Mouse (Mus musculus) neural tube, embryonic 13.5 days (tissue): Measurements from ENCODE around the gene Bank1. TPM values are rescaled to one million over a fixed set of nuclear protein-coding genes. Genes with fewer than 3 reads are reported as not detected.

ENCODE experiments used
- ATAC-seq: fragments of 200-750 bp; cut with Nextera tagmentation; 2 replicates; pipeline ENCODE4 v1.8.0; 2017; ENCODE audit warnings: low read depth, mild to moderate bottlenecking, moderate TSS enrichment, moderate library complexity
- H3K27ac ChIP-seq: fragments of 300-500 bp; sonication (generic); replicated peaks from 2 replicates; pipeline ENCODE4 v1.5.1; 2015; ENCODE audit warnings: moderate library complexity, mild to moderate bottlenecking, inconsistent platforms
- H3K27me3 ChIP-seq: fragments of 300-500 bp; sonication (generic); 2 replicates; pipeline ENCODE4 v1.6.1; 2015; ENCODE audit warnings: mild to moderate bottlenecking, inconsistent platforms
- H3K36me3 ChIP-seq: fragments of 300-500 bp; sonication (generic); 2 replicates; pipeline ENCODE4 v1.6.1; 2015; ENCODE audit warnings: mild to moderate bottlenecking, inconsistent platforms
- H3K4me1 ChIP-seq: fragments of 300-500 bp; sonication (generic); replicated peaks from 2 replicates; pipeline ENCODE4 v1.6.1; 2015; ENCODE audit warnings: inconsistent platforms
- H3K4me2 ChIP-seq: fragments of 300-500 bp; sonication (generic); 2 replicates; pipeline ENCODE4 v1.6.1; 2015; ENCODE audit warnings: inconsistent platforms, mild to moderate bottlenecking, moderate library complexity
- H3K4me3 ChIP-seq: fragments of 300-500 bp; sonication (generic); 2 replicates; pipeline ENCODE4 v1.5.1; 2015; ENCODE audit warnings: mild to moderate bottlenecking, inconsistent platforms
- H3K9ac ChIP-seq: fragments of 300-500 bp; sonication (generic); 2 replicates; pipeline ENCODE4 v1.6.1; 2015; ENCODE audit warnings: moderate library complexity, mild to moderate bottlenecking, inconsistent platforms
- H3K9me3 ChIP-seq: fragments of 300-500 bp; sonication (generic); 2 replicates; pipeline ENCODE4 v1.6.1; 2016; ENCODE audit warnings: inconsistent platforms
- WGBS: fragments of 180-500 bp; shearing (Covaris S2); methylation state at CpG from one replicate; pipeline ENCODE4 v1.1.7; 2015; 5-methylcytosine and 5-hydroxymethylcytosine counted together
- polyA plus RNA-seq: library from polyadenylated mRNA; unstranded; fragments of >200 nt; fragmentation: Nextera tagmentation; extraction: Ambion mirVana; gene quantifications from 2 replicates; pipeline ENCODE4 v1.2.1, GENCODE M21; 2015

Gene Bank1
- polyA plus RNA-seq, 1 experiment from 2014 or later, result 0.64 TPM

DNA sequence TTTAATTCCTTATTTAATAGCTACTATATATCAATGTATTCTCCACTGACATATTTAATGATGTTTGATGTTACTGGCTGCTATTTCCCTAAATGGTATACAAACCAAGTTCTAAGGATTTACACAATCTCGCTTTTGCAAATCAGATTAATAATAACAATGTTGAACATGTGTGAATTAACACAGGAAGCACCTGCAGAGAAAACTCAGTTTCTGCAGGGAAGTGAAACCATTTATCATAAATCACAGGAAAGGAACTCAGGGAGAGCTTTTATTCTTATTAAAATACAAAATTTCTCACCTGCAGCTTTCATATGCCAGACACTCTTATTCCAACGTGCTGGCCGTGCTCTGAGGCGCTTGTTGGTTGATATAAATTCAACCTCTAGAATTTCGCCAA lies 78.5 kb downstream of the Bank1 start:
- Histone ChIP-seq H3K4me1 (no peaks in the 10 kb centered on the region), H3K4me3 (no peak overlapping the region), H3K27ac (no peak overlapping the region), H3K36me3 (no peaks in the 10 kb centered on the region), H3K9me3 (no peaks in the 10 kb centered on the region), H3K9ac (no peak overlapping the region), H3K27me3 (no peaks in the 10 kb centered on the region), H3K4me2 (no peak overlapping the region)
- ATAC-seq, result no peak
- WGBS, result 78% methylated on average over 5 of the region's 5 CpGs

DNA sequence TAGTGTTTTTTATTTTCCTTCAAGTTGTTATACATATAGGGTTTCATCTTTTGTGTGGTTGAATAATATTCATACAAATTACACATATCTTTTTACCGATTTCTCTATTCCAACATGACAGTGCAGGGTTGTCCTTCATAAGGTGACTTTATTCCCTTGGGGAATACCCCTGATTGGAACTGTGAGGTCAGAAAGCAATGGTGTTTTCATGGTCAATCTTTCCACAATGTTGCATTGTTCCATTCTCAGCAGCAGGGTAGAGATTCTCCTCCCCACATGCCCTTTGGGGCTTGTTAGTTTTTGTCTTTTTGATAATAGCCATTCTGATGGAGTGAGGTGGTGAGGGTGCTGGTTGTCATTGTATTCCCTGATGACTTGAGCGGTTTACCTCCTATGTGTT lies 80.9 kb downstream of the Bank1 start:
- ATAC-seq, result no peak
- no peak overlapping the region for H3K9ac ChIP-seq
- H3K27ac ChIP-seq, result no peak overlapping the region
- no peak overlapping the region for H3K4me3 ChIP-seq
- H3K4me1 ChIP-seq, result no peaks in the 10 kb centered on the region
- H3K36me3 ChIP-seq, result no peaks in the 10 kb centered on the region
- H3K9me3 ChIP-seq, result no peaks in the 10 kb centered on the region
- no peaks in the 10 kb centered on the region for H3K27me3 ChIP-seq
- no peak overlapping the region for H3K4me2 ChIP-seq
- WGBS, result 33% methylated on average over 2 of the region's 2 CpGs

DNA sequence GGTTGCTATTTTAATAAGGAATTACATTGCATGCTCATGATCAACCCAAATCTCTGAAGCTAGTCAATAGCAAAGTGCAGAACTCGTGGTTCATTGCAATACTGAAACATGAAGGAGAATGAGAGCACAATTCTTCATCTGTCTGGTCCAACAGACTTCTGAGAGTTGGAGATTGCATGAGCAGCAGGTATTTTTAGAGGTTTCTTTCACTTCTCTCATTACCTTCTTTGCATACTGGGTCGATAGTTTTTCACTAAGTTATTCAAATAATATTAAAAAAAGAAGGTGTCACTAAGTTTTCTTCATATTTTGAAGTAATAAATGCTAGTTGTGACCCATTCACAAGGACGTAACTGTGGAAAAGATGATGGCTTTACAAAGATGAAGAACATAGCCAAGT lies 87.1 kb downstream of the Bank1 start:
- no peak overlapping the region for H3K4me3 ChIP-seq

DNA sequence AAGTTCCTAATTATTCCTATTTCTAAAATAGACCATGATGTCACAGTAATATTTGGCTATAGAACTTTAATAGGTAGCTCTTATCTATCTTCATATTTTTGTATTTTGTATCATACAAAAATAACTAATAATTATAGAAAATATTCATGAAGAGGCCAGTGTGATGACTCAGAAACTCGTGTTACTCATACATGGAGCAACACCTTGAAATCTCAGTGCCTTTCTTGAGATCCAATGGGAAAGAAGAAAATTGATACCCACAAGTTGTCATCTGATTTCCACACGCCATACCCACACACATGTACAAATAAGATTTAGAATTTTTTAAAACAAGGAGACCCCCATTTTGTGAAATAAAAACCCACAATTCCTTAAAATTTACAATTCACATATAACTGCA lies 92.4 kb downstream of the Bank1 start:
- ATAC-seq, result no peak
- no peak overlapping the region for H3K4me3 ChIP-seq
- WGBS, result 77% methylated on average over 2 of the region's 2 CpGs
- no peak overlapping the region for H3K27ac ChIP-seq
- no peaks in the 10 kb centered on the region for H3K36me3 ChIP-seq
- H3K4me2 ChIP-seq, result no peak overlapping the region
- H3K4me1 ChIP-seq, result no peaks in the 10 kb centered on the region
- H3K27me3 ChIP-seq, result no peaks in the 10 kb centered on the region
- H3K9me3 ChIP-seq, result no peaks in the 10 kb centered on the region
- H3K9ac ChIP-seq, result no peak overlapping the region

More for the DNA sequence above, 87.1 kb downstream of the Bank1 start:
- Histone ChIP-seq H3K27ac (no peak overlapping the region), H3K4me2 (no peak overlapping the region), H3K36me3 (no peaks in the 10 kb centered on the region), H3K4me1 (no peaks in the 10 kb centered on the region), H3K9me3 (no peaks in the 10 kb centered on the region), H3K9ac (no peak overlapping the region), H3K27me3 (no peaks in the 10 kb centered on the region)
- 87% methylated on average over 3 of the region's 3 CpGs for WGBS
- ATAC-seq, result no peak

- no peak overlapping the region for H3K27ac ChIP-seq
- 92% methylated on average over 3 of the region's 3 CpGs for WGBS
- H3K4me2 ChIP-seq, result no peak overlapping the region
- no peaks in the 10 kb centered on the region for H3K36me3 ChIP-seq
- ATAC-seq, result no peak
- no peak overlapping the region for H3K4me3 ChIP-seq
- H3K9ac ChIP-seq, result no peak overlapping the region
- H3K27me3 ChIP-seq, result no peaks in the 10 kb centered on the region
- no peaks in the 10 kb centered on the region for H3K4me1 ChIP-seq
- no peaks in the 10 kb centered on the region for H3K9me3 ChIP-seq
Observed at GRCm38 (mm10) chr3:136230602-136231151, 95.2 kb downstream of the Bank1 start.

DNA sequence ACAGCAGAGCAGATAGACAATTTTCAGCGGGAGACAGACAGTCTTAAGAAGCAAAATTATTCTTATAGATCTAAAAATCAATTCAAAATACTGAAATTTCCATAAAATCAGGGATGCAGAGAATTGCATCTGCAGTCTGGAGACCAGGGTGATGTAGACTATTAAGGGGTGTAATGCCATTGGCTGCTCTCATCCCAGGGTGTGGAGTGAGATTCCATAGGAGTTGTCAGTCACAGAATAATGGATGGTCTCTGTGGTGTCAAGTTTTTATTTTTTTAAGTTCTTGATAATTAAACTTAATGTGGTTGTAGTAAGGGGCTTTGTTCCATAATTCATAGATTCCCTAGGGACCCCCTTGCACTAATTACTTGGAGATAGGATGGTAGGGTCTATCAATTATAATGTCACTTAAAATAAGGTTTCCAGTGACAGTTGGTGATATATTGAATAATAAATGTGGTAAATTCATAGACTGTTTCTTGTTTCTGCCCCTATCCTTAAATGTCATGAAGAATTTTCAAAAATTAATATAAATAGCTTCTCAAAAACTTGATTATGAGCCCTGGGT lies 136.1 kb downstream of the Bank1 start:
- no peaks in the 10 kb centered on the region for H3K4me1 ChIP-seq
- peak; percentile 47; the same call in 1 of the 2 replicates for ATAC-seq
- no peak overlapping the region for H3K4me2 ChIP-seq
- no peaks in the 10 kb centered on the region for H3K36me3 ChIP-seq
- 74% methylated on average over 1 of the region's 1 CpGs for WGBS
- H3K27ac ChIP-seq, result no peak overlapping the region
- no peak overlapping the region for H3K4me3 ChIP-seq
- no peak overlapping the region for H3K9ac ChIP-seq
- no peaks in the 10 kb centered on the region for H3K9me3 ChIP-seq
- H3K27me3 ChIP-seq, result no peaks in the 10 kb centered on the region

DNA sequence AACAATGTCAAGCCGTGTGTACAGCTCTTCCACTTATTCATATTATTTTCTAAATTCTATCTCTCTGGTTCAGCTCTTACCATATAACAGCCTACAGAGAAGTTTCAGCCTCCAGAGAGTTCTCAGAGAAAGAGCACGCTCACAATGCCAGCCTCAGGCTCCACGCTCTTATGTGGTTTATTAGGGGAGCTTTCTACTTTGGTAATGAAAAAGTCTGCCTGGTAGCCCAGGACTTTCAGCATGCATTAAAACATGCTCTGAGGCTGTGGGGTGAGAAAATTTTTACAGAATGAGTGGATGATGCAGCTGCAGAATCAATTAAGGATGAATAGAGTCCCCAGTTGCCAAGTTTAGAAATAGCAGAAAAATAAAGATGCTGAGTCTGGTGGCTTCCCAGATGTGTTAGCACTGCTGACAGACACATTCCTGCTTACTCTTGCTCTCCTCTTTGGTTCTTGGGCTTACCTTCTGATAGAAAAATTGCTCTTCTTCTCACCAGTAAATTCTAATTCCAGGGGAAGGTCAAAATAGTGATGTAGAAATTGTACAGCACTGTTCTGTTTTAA lies 139.2 kb downstream of the Bank1 start:
- Histone ChIP-seq H3K4me2 (no peak overlapping the region), H3K4me1 (no peaks in the 10 kb centered on the region), H3K9me3 (no peaks in the 10 kb centered on the region), H3K9ac (no peak overlapping the region), H3K36me3 (no peaks in the 10 kb centered on the region), H3K4me3 (no peak overlapping the region), H3K27me3 (no peaks in the 10 kb centered on the region), H3K27ac (no peak overlapping the region)
- WGBS, result 73% methylated on average over 3 of the region's 3 CpGs
- ATAC-seq, result no peak

GRCm38 (mm10) chr3:136171631-136172030 lies 154.2 kb downstream of the Bank1 start:
- no peak for ATAC-seq
- H3K27ac ChIP-seq, result no peak overlapping the region
- H3K36me3 ChIP-seq, result no peaks in the 10 kb centered on the region
- no peaks in the 10 kb centered on the region for H3K9me3 ChIP-seq
- no peak overlapping the region for H3K9ac ChIP-seq
- no peaks in the 10 kb centered on the region for H3K27me3 ChIP-seq
- H3K4me3 ChIP-seq, result no peak overlapping the region
- no peak overlapping the region for H3K4me2 ChIP-seq
- H3K4me1 ChIP-seq, result no peaks in the 10 kb centered on the region; the same call in 1 of the 2 replicates

DNA sequence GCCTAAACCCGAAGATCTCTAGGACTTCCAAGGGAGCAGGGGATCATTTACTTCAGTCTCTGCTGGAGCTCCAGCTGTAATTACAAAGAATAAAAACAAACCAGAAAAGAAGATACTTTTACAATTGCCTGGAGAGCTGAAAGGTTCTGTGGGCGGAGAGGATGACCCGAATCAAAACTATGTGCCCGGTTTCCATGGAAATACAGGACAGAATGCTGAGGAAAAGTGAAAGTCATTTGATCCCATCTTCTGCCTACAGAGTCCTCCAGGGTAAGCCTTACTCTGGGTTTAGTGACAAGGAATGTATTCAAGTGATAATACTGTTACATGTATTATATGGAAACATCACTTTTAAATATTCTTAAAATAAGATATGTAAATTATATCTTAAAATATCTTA lies 157.8 kb downstream of the Bank1 start:
- ATAC-seq, result no peak
- Histone ChIP-seq H3K27ac (no peak overlapping the region), H3K4me1 (no peaks in the 10 kb centered on the region; the same call in 1 of the 2 replicates), H3K4me2 (no peak overlapping the region), H3K4me3 (no peak overlapping the region), H3K9me3 (no peaks in the 10 kb centered on the region), H3K36me3 (no peaks in the 10 kb centered on the region), H3K27me3 (no peaks in the 10 kb centered on the region), H3K9ac (no peak overlapping the region)
- 42% methylated on average over 4 of the region's 4 CpGs for WGBS

GRCm38 (mm10) chr3:136166671-136167070 lies 159.2 kb downstream of the Bank1 start:
- no peak for ATAC-seq
- Histone ChIP-seq H3K27ac (no peak overlapping the region), H3K4me1 (no peaks in the 10 kb centered on the region; the same call in 1 of the 2 replicates), H3K4me2 (no peak overlapping the region), H3K9me3 (no peaks in the 10 kb centered on the region), H3K9ac (no peak overlapping the region), H3K27me3 (no peaks in the 10 kb centered on the region), H3K4me3 (no peak overlapping the region), H3K36me3 (no peaks in the 10 kb centered on the region)
- WGBS, result 95% methylated on average over 4 of the region's 4 CpGs

DNA sequence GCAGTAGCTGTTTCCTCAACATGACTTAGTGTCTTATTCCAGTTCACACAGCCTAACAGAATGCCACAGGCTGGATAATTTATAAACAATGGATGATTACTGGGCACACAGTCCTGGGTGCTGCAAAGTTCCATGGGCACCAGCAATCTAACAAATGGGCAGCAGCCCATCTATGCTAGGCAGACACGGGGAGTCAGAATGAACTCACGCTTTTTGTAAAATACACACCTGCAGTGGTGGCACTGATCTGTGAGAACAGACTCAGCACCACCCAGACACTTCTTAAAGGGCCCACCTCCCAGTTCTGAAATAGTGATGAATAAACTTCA lies 159.9 kb downstream of the Bank1 start:
- Histone ChIP-seq H3K4me1 (no peaks in the 10 kb centered on the region), H3K4me2 (no peak overlapping the region), H3K36me3 (no peaks in the 10 kb centered on the region), H3K27ac (no peak overlapping the region), H3K9ac (no peak overlapping the region), H3K9me3 (no peaks in the 10 kb centered on the region), H3K4me3 (no peak overlapping the region), H3K27me3 (no peaks in the 10 kb centered on the region)
- 91% methylated on average over 2 of the region's 2 CpGs for WGBS
- ATAC-seq, result no peak

GRCm38 (mm10) chr3:136165167-136166032 lies 160.5 kb downstream of the Bank1 start:
- no peak overlapping the region for H3K4me2 ChIP-seq
- H3K36me3 ChIP-seq, result no peaks in the 10 kb centered on the region
- H3K4me1 ChIP-seq, result no peaks in the 10 kb centered on the region
- H3K27ac ChIP-seq, result no peak overlapping the region
- no peak overlapping the region for H3K4me3 ChIP-seq
- H3K27me3 ChIP-seq, result no peaks in the 10 kb centered on the region
- 84% methylated on average over 7 of the region's 7 CpGs for WGBS
- H3K9ac ChIP-seq, result no peak overlapping the region
- ATAC-seq, result no peak
- H3K9me3 ChIP-seq, result no peaks in the 10 kb centered on the region
